Mouse (Mus musculus) 3134 (cell line): ENCODE measurements around the gene Iqschfp.
A peak's percentile ranks its signal among the peaks of the same experiment; 100 is the strongest.

Source experiments
- DNase-seq: peaks from one replicate; pipeline ENCODE4 v3.0.0-alpha.2; 2011; ENCODE audit warnings: low spot score; ENCODE audit not compliant: insufficient read length; ENCODE audit errors: extremely low read depth

Gene Iqschfp

GRCm38 (mm10) chr3:68487621-68488020 is 595.6 kb downstream of the Iqschfp start:
- no peak for DNase-seq

GRCm38 (mm10) chr3:68488316-68488715 is 596.3 kb downstream of the Iqschfp start:
- no peak for DNase-seq

- DNase-seq: no peak
Measured at GRCm38 (mm10) chr3:68491516-68491915, 599.5 kb downstream of the Iqschfp start.

- no peak for DNase-seq
Measured at GRCm38 (mm10) chr3:68492066-68492465, 600.0 kb downstream of the Iqschfp start.

GRCm38 (mm10) chr3:68492513-68492912 is 600.5 kb downstream of the Iqschfp start:
- DNase-seq: peak; percentile 51

- peak; percentile 86 for DNase-seq
Measured at GRCm38 (mm10) chr3:68493170-68493585, 601.1 kb downstream of the Iqschfp start.

- peak; percentile 90 for DNase-seq
Measured at GRCm38 (mm10) chr3:68493586-68494295, 601.7 kb downstream of the Iqschfp start.

GRCm38 (mm10) chr3:68494296-68495095 is 602.5 kb downstream of the Iqschfp start:
- peak; percentile 76 for DNase-seq

- DNase-seq: peak; percentile 88
Measured at GRCm38 (mm10) chr3:68495096-68495735, 603.2 kb downstream of the Iqschfp start.

- no peak for DNase-seq
Measured at GRCm38 (mm10) chr3:68495736-68496242, 603.8 kb downstream of the Iqschfp start.

- DNase-seq: no peak
Measured at GRCm38 (mm10) chr3:68496513-68496912, 604.5 kb downstream of the Iqschfp start.

- DNase-seq: no peak
Measured at GRCm38 (mm10) chr3:68499532-68500152, 607.6 kb downstream of the Iqschfp start.

- no peak for DNase-seq
Measured at GRCm38 (mm10) chr3:68504838-68505237, 612.8 kb downstream of the Iqschfp start.

GRCm38 (mm10) chr3:68506769-68507318 is 614.8 kb downstream of the Iqschfp start:
- no peak for DNase-seq

- peak; percentile 72 for DNase-seq
Measured at GRCm38 (mm10) chr3:68508629-68509028, 616.6 kb downstream of the Iqschfp start.

GRCm38 (mm10) chr3:68510872-68511271 is 618.8 kb downstream of the Iqschfp start:
- no peak for DNase-seq

GRCm38 (mm10) chr3:68511744-68512143 is 619.7 kb downstream of the Iqschfp start:
- DNase-seq: no peak

- no peak for DNase-seq
Measured at GRCm38 (mm10) chr3:68512327-68512726, 620.3 kb downstream of the Iqschfp start.

- DNase-seq: no peak
Measured at GRCm38 (mm10) chr3:68513340-68514119, 621.5 kb downstream of the Iqschfp start.

- DNase-seq: no peak
Measured at GRCm38 (mm10) chr3:68514120-68514497, 622.1 kb downstream of the Iqschfp start.
